Mouse (Mus musculus) lung, embryonic 14.5 days (tissue): ENCODE measurements around the gene Grin1. TPM values are rescaled to one million over a fixed set of nuclear protein-coding genes. Genes with fewer than 3 reads are reported as not detected.

ENCODE experiments used
- ATAC-seq: fragments of 200-750 bp; cut with Nextera tagmentation; 2 replicates; pipeline ENCODE4 v1.8.0; 2017; ENCODE audit warnings: mild to moderate bottlenecking, moderate TSS enrichment, moderate library complexity; ENCODE audit not compliant: insufficient read depth
- DNase-seq: peaks from one replicate; pipeline ENCODE4 v3.0.0-alpha.2; 2015
- H3K27ac ChIP-seq: fragments of 300-500 bp; sonication (generic); 2 replicates; pipeline ENCODE4 v1.5.1; 2014; ENCODE audit warnings: low read depth, mild to moderate bottlenecking, moderate library complexity
- H3K27me3 ChIP-seq: fragments of 300-500 bp; sonication (generic); 2 replicates; pipeline ENCODE4 v1.6.1; 2014; ENCODE audit warnings: low read length, control low read depth; ENCODE audit not compliant: insufficient read depth
- H3K36me3 ChIP-seq: fragments of 300-500 bp; sonication (generic); 2 replicates; pipeline ENCODE4 v1.6.1; 2014; ENCODE audit warnings: control low read depth; ENCODE audit not compliant: insufficient read depth
- H3K4me1 ChIP-seq: fragments of 300-500 bp; sonication (generic); 2 replicates; pipeline ENCODE4 v1.6.1; 2014; ENCODE audit warnings: antibody characterized with exemption, control low read depth; ENCODE audit not compliant: insufficient read depth
- H3K4me2 ChIP-seq: fragments of 300-500 bp; sonication (generic); 2 replicates; pipeline ENCODE4 v1.6.1; 2014; ENCODE audit warnings: mild to moderate bottlenecking
- H3K4me3 ChIP-seq: fragments of 300-500 bp; sonication (generic); 2 replicates; pipeline ENCODE4 v1.5.1; 2014; ENCODE audit warnings: low read depth, low read length
- H3K9ac ChIP-seq: fragments of 300-500 bp; sonication (generic); 2 replicates; pipeline ENCODE4 v1.6.1; 2014
- H3K9me3 ChIP-seq: fragments of 300-500 bp; sonication (generic); 2 replicates; pipeline ENCODE4 v1.6.1; 2016; ENCODE audit warnings: low read depth, low read length, control low read depth
- CTCF ChIP-seq: IDR thresholded peaks from 2 replicates; pipeline ENCODE4 v1.5.1; 2016; ENCODE audit warnings: antibody characterized with exemption, low read depth
- WGBS: fragments of 180-500 bp; shearing (Covaris S2); extraction: QIAGEN DNeasy Blood & Tissue Kit; methylation state at CpG from one replicate; pipeline ENCODE4 v1.1.7; 2014; 5-methylcytosine and 5-hydroxymethylcytosine counted together
- polyA plus RNA-seq: library from polyadenylated mRNA; unstranded; fragments of >200 nt; fragmentation: Nextera tagmentation; extraction: Ambion mirVana; gene quantifications from 2 replicates; pipeline ENCODE4 v1.2.1, GENCODE M21; 2014

Gene Grin1
- polyA plus RNA-seq, 1 experiment from 2014 or later: 0.84 TPM

- peak overlapping the region; percentile 81 for H3K9ac ChIP-seq
These were observed 14.6 kb upstream of the Grin1 start for GRCm38 (mm10) chr2:25333569-25333968.

GRCm38 (mm10) chr2:25332286-25333160 lies 13.5 kb upstream of the Grin1 start, which contains the start of gene Man1b1:
Gene Man1b1, plus strand, starts transcription at chr2:25332338.
- peak within 1 kb of the TSS; percentile 84 for H3K27ac ChIP-seq
- peak; percentile 98 for ATAC-seq
- H3K4me1 ChIP-seq: peaks cover 12% of the 10 kb centered on the region; the same call in 1 of the 2 replicates
- no peaks in the 10 kb centered on the region for H3K9me3 ChIP-seq
- H3K4me2 ChIP-seq: peak within 1 kb of the TSS; percentile 96
- under 1% methylated on average over 78 of the region's 78 CpGs for WGBS
- H3K9ac ChIP-seq: peak within 1 kb of the TSS; percentile 96
- peak; percentile 60 for TF ChIP-seq CTCF
- peak within 1 kb of the TSS; percentile 96 for H3K4me3 ChIP-seq
- H3K36me3 ChIP-seq: peaks cover 39% of the 10 kb centered on the region
- DNase-seq: peak; percentile 100
- no peaks in the 10 kb centered on the region for H3K27me3 ChIP-seq

More at GRCm38 (mm10) chr2:25333569-25333968, 14.6 kb upstream of the Grin1 start:
- H3K4me2 ChIP-seq: peak overlapping the region; percentile 96
- ATAC-seq (no peak), DNase-seq (no peak)
- H3K27me3 ChIP-seq: no peaks in the 10 kb centered on the region
- peaks cover 12% of the 10 kb centered on the region; the same call in 1 of the 2 replicates for H3K4me1 ChIP-seq
- no peaks in the 10 kb centered on the region for H3K9me3 ChIP-seq
- H3K27ac ChIP-seq: no peak overlapping the region
- peak overlapping the region; percentile 96 for H3K4me3 ChIP-seq
- peaks cover 49% of the 10 kb centered on the region for H3K36me3 ChIP-seq
- 78% methylated on average over 2 of the region's 2 CpGs for WGBS
- TF ChIP-seq CTCF: no peak

GRCm38 (mm10) chr2:25331470-25331869 lies 12.5 kb upstream of the Grin1 start:
- Histone ChIP-seq H3K4me2 (peak overlapping the region; percentile 71), H3K4me1 (peaks cover 12% of the 10 kb centered on the region; the same call in 1 of the 2 replicates), H3K27ac (no peak overlapping the region), H3K9ac (peak overlapping the region; percentile 96), H3K4me3 (peak overlapping the region; percentile 96), H3K36me3 (peaks cover 29% of the 10 kb centered on the region), H3K9me3 (no peaks in the 10 kb centered on the region), H3K27me3 (no peaks in the 10 kb centered on the region)
- DNase-seq (peak; percentile 14), ATAC-seq (no peak)
- TF ChIP-seq CTCF: 0 out of 2 replicates have a peak, but pooled peaks have one; percentile 8
- WGBS: 51% methylated on average over 9 of the region's 9 CpGs

GRCm38 (mm10) chr2:25328440-25328839 lies 9.5 kb upstream of the Grin1 start:
- Histone ChIP-seq H3K27me3 (no peaks in the 10 kb centered on the region), H3K9ac (no peak overlapping the region), H3K4me1 (peaks cover 8% of the 10 kb centered on the region; the same call in 1 of the 2 replicates), H3K27ac (no peak overlapping the region), H3K9me3 (no peaks in the 10 kb centered on the region), H3K36me3 (no peaks in the 10 kb centered on the region; the same call in 1 of the 2 replicates), H3K4me3 (no peak overlapping the region), H3K4me2 (no peak overlapping the region)
- ATAC-seq (no peak), DNase-seq (peak; percentile 61)
- WGBS: 38% methylated on average over 7 of the region's 7 CpGs
- TF ChIP-seq CTCF: peak; percentile 55

GRCm38 (mm10) chr2:25326036-25326435 lies 7.0 kb upstream of the Grin1 start:
- WGBS: 75% methylated on average over 2 of the region's 2 CpGs
- TF ChIP-seq CTCF: no peak
- ATAC-seq (no peak), DNase-seq (no peak)
- Histone ChIP-seq H3K27me3 (no peaks in the 10 kb centered on the region), H3K27ac (no peak overlapping the region), H3K4me2 (no peak overlapping the region), H3K4me1 (no peaks in the 10 kb centered on the region), H3K9me3 (no peaks in the 10 kb centered on the region), H3K9ac (no peak overlapping the region), H3K4me3 (no peak overlapping the region), H3K36me3 (no peaks in the 10 kb centered on the region)

GRCm38 (mm10) chr2:25320084-25320483 lies 1.1 kb upstream of the Grin1 start:
- 30% methylated on average over 2 of the region's 2 CpGs for WGBS
- H3K9me3 ChIP-seq: no peaks in the 10 kb centered on the region
- H3K4me3 ChIP-seq: no peak overlapping the region
- H3K27ac ChIP-seq: no peak overlapping the region
- H3K4me2 ChIP-seq: no peak overlapping the region
- TF ChIP-seq CTCF: no peak
- no peaks in the 10 kb centered on the region for H3K36me3 ChIP-seq
- H3K9ac ChIP-seq: no peak overlapping the region
- ATAC-seq: no peak
- no peak for DNase-seq
- H3K27me3 ChIP-seq: peaks cover 26% of the 10 kb centered on the region
- H3K4me1 ChIP-seq: no peaks in the 10 kb centered on the region; the same call in 1 of the 2 replicates
